Mouse (Mus musculus): ENCODE data around the gene Gjb1.

Gjb1 gene

GRCm38 (mm10) chrX:101418946-101419724, 43.0 kb downstream of the Gjb1 start:
- no peak for DNase-seq (ENCODE audit: low spot score in 2 of 2)

- DNase-seq (ENCODE audit: low spot score in 2 of 2): peak; percentile 61 to 67
Measured at GRCm38 (mm10) chrX:101419725-101420699, 43.8 kb downstream of the Gjb1 start.

GRCm38 (mm10) chrX:101420700-101421095, 44.5 kb downstream of the Gjb1 start, which contains the start of gene Zmym3:
TSS of gene Zmym3 (minus strand) at chrX:101420849.
- no peak for DNase-seq (ENCODE audit: low spot score in 2 of 2)

GRCm38 (mm10) chrX:101423462-101423861, 47.3 kb downstream of the Gjb1 start:
- no peak for DNase-seq (ENCODE audit: low spot score in 2 of 2)

GRCm38 (mm10) chrX:101427774-101428173, 51.6 kb downstream of the Gjb1 start:
- DNase-seq (ENCODE audit: low spot score in 2 of 2): no peak

GRCm38 (mm10) chrX:101428785-101429141, 52.6 kb downstream of the Gjb1 start:
- DNase-seq (ENCODE audit: low spot score in 2 of 2): no peak

GRCm38 (mm10) chrX:101429142-101429949, 53.2 kb downstream of the Gjb1 start, which contains the start of gene Nono:
TSS of gene Nono (plus strand) at chrX:101429318.
- DNase-seq (ENCODE audit: low spot score in 2 of 2): peak; percentile 44 to 65

- no peak for DNase-seq (ENCODE audit: low spot score in 2 of 2)
Measured at GRCm38 (mm10) chrX:101429976-101430375, 53.8 kb downstream of the Gjb1 start.
